Mouse (Mus musculus): ENCODE results near the gene Ccl21a. TPM values are rescaled to one million over a fixed set of nuclear protein-coding genes. Genes with fewer than 3 reads are reported as not detected.
"Not testable (repeated sequence)": the region's sequence is repeated elsewhere in the genome, so short reads cannot be mapped to it uniquely, and the experiment has no call there.

Gene Ccl21a
- polyA plus RNA-seq (2012; rRNA removed): 453 and 548 TPM in 2 replicates

- not testable (repeated sequence) for DNase-seq; H3K4me1 ChIP-seq (replicated peaks; ENCODE audit: control insufficient read depth, insufficient read depth, low read length); H3K27ac ChIP-seq (ENCODE audit: control insufficient read depth, insufficient read depth, low read length); H3K27me3 ChIP-seq (ENCODE audit: control insufficient read depth, insufficient read depth, low read length); H3K4me3 ChIP-seq (ENCODE audit: control insufficient read depth, insufficient read depth, low read length); H3K36me3 ChIP-seq (ENCODE audit: control insufficient read depth, insufficient read depth, low read length)
- WGBS: no CpG with 5 or more reads among the region's 5 CpGs
Observed at GRCm38 (mm10) chr4:42773893-42774292, at the start of gene Ccl21a. TSS of gene Ccl21a (minus strand) at chr4:42773993.

- not testable (repeated sequence) for H3K4me1 ChIP-seq (replicated peaks; ENCODE audit: control insufficient read depth, insufficient read depth, low read length); H3K27me3 ChIP-seq (ENCODE audit: control insufficient read depth, insufficient read depth, low read length); H3K27ac ChIP-seq (ENCODE audit: control insufficient read depth, insufficient read depth, low read length); DNase-seq; H3K4me3 ChIP-seq (ENCODE audit: control insufficient read depth, insufficient read depth, low read length); H3K36me3 ChIP-seq (ENCODE audit: control insufficient read depth, insufficient read depth, low read length)
- no CpG with 5 or more reads among the region's 6 CpGs for WGBS
Observed at GRCm38 (mm10) chr4:42756477-42756876, 17.3 kb downstream of the Ccl21a start, which contains the start of gene Ccl19. TSS of gene Ccl19 (minus strand) at chr4:42756577.

GRCm38 (mm10) chr4:42735245-42735644, 38.5 kb downstream of the Ccl21a start, which contains the start of gene 4930578G10Rik:
TSS of gene 4930578G10Rik (plus strand) at chr4:42735545.
- not testable (repeated sequence) for DNase-seq; H3K4me3 ChIP-seq (ENCODE audit: control insufficient read depth, insufficient read depth, low read length); H3K36me3 ChIP-seq (ENCODE audit: control insufficient read depth, insufficient read depth, low read length); H3K27me3 ChIP-seq (ENCODE audit: control insufficient read depth, insufficient read depth, low read length); H3K27ac ChIP-seq (ENCODE audit: control insufficient read depth, insufficient read depth, low read length); H3K4me1 ChIP-seq (replicated peaks; ENCODE audit: control insufficient read depth, insufficient read depth, low read length)
- WGBS: no CpG with 5 or more reads among the region's 13 CpGs

Other genes starting within 250 kb of the Ccl21a start
- 0.04 and 0.09 TPM in 2 replicates for gene Fam205a2, start 245.8 kb downstream of the Ccl21a start, polyA plus RNA-seq (2012; rRNA removed)
- 5.9 and 9.4 TPM in 2 replicates for gene Gm10591, start 161.8 kb downstream of the Ccl21a start, polyA plus RNA-seq (2012; rRNA removed)
- gene Gm2564, start 144.3 kb downstream of the Ccl21a start, polyA plus RNA-seq (2012; rRNA removed): 15.6 and 26.6 TPM in 2 replicates
- not detected in 2 replicates for gene Ccl27b, start 118.7 kb downstream of the Ccl21a start, polyA plus RNA-seq (2012; rRNA removed)
- gene Il11ra2, start 112.1 kb downstream of the Ccl21a start, polyA plus RNA-seq (2012; rRNA removed): 0.26 and 2.1 TPM in 2 replicates
- gene 4930578G10Rik, start 38.4 kb downstream of the Ccl21a start, polyA plus RNA-seq (2012; rRNA removed): not detected in 2 replicates
- gene Ccl19, start 17.4 kb downstream of the Ccl21a start, polyA plus RNA-seq (2012; rRNA removed): 67.6 and 101 TPM in 2 replicates
- gene Fam205a1, start 79.9 kb upstream of the Ccl21a start, polyA plus RNA-seq (2012; rRNA removed): 0.04 TPM in 1 of 2 replicates, not detected in the other
- gene Gm12394, start 82.8 kb upstream of the Ccl21a start, polyA plus RNA-seq (2012; rRNA removed): not detected in 2 replicates
- gene Fam205c, start 100.2 kb upstream of the Ccl21a start, polyA plus RNA-seq (2012; rRNA removed): not detected in 2 replicates
- 1.5 and 2.3 TPM in 2 replicates for gene Phf24, start 142.7 kb upstream of the Ccl21a start, polyA plus RNA-seq (2012; rRNA removed)
- 9.1 and 12.6 TPM in 2 replicates for gene Dnajb5, start 175.8 kb upstream of the Ccl21a start, polyA plus RNA-seq (2012; rRNA removed)
- not detected in 2 replicates for gene 1700022I11Rik, start 195.6 kb upstream of the Ccl21a start, polyA plus RNA-seq (2012; rRNA removed)
- 126 and 169 TPM in 2 replicates for gene Vcp, start 226.5 kb upstream of the Ccl21a start, polyA plus RNA-seq (2012; rRNA removed)
- 50.0 and 59.1 TPM in 2 replicates for gene Fancg, start 236.5 kb upstream of the Ccl21a start, polyA plus RNA-seq (2012; rRNA removed)